Mouse (Mus musculus) thymus, adult 2 months (tissue): Measurements from ENCODE around the gene Aff1.

Experiments
- CTCF ChIP-seq: fragments of 200-500 bp; IDR thresholded peaks from 2 replicates; pipeline ENCODE4 v1.5.1; 2012; ENCODE audit warnings: mild to moderate bottlenecking, control low read depth, low read length, moderate library complexity, borderline replicate concordance; ENCODE audit not compliant: control insufficient read depth, poor library complexity, insufficient read depth; ENCODE audit errors: extremely low read depth
- POLR2A ChIP-seq: fragments of 200-500 bp; IDR thresholded peaks from 2 replicates; pipeline ENCODE4 v1.6.1; 2012; ENCODE audit warnings: mild to moderate bottlenecking, low read length, control low read depth, moderate library complexity; ENCODE audit not compliant: control insufficient read depth, poor library complexity, insufficient read depth; ENCODE audit errors: extremely low read depth

DNA sequence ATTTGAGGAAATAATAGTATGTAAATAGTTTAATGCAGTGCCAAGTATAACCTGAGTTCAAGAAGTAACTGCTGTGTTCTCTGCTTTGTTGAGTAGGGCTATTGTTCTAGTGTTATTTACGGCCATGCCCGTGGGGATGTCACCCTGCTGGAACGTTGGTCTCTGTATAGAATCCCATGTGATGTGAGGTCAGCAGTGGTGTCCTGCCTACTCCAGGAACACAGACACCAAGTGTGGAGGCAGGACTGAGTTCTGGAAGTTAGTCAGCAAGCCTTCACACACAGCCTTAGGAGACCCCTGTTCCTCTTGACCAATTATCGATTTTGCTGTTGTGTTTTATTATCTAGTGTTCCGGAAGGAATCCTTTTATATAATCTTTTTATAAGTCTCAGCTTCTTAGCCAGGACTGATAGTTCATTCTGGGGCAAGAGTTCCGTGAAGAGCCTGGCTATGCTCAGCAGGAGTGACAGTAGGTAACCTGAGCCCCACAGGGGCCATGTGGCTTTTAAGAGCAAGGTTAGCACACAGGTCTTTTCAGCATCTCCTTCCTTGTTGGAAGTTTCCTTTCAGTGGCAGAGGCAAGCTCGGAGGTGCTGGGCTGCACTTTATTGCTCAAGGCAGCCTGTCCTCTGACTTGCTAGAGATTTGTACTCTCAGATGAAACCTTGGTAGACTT is 115.6 kb downstream of the Aff1 start:
- TF ChIP-seq CTCF (no peak), POLR2A (no peak)
